Mouse (Mus musculus): ENCODE data around the gene Olfr589.

GRCm38 (mm10) chr7:103119406-103119805 is 36.8 kb downstream of the Olfr589 start:
- peak; percentile 47 for TF ChIP-seq CTCF (IDR thresholded peaks at IDR 0.05; ENCODE audit: low read depth)
- TF ChIP-seq EP300 (IDR thresholded peaks at IDR 0.05; ENCODE audit: low read depth) = no peak
